ENCODE assay signal across 15 mouse cellular contexts in the genomic region with DNA sequence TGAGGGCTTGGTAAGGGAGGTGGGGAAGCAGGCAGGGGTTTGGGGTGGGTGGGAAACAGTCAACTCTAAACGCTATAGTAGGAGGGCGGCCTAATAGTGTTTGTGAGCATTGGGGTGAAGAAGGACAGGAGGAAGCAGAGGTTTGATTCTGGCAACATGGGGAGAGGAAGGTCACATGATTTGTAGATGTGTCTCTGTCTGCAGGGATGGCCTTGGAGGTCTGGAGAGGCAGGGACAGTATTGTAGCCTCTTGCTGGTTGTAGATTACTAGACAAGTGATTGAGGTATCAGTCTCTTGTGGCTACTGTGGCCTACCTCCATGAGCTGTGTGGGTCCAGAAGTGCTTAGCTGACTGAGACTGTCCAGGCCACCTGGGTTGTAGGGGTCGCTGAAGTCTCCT. TPM values are rescaled to one million over a fixed set of nuclear protein-coding genes. Genes with fewer than 3 reads are reported as not detected.
A peak's percentile ranks its signal among the peaks of the same experiment; 100 is the strongest.
DNase-seq lines count a peak whose midpoint lies in the region; ATAC-seq and TF ChIP-seq lines count a peak whose summit lies in the region.
"Had no signal": no experiment of that assay in that cellular context is flagged by ENCODE, and none has a peak within 500 bp of the region (broad histone marks: within the 10 kb centered on the region; RNA-seq: fewer than 3 reads in every experiment).

No protein-coding gene starts in this region.

- no peaks in the 10 kb centered on the region for H3K9me3 ChIP-seq in heart, embryonic 13.5 days
- no peaks in the 10 kb centered on the region for H3K9me3 ChIP-seq in liver, embryonic 11.5 days (ENCODE audit: control insufficient read depth, low read length)
- no peaks in the 10 kb centered on the region for H3K9me3 ChIP-seq in intestine, embryonic 14.5 days (ENCODE audit: control insufficient read depth, low read length)
- no peaks in the 10 kb centered on the region for H3K9me3 ChIP-seq in intestine, postnatal 0 days (ENCODE audit: control insufficient read depth)

- no peaks in the 10 kb centered on the region for H3K27me3 ChIP-seq in heart, embryonic 13.5 days (replicated peaks)
- no peaks in the 10 kb centered on the region for H3K27me3 ChIP-seq in liver, embryonic 11.5 days (replicated peaks; ENCODE audit: control insufficient read depth, insufficient read depth, low read length)
- no peaks in the 10 kb centered on the region for H3K27me3 ChIP-seq in intestine, embryonic 14.5 days (replicated peaks; ENCODE audit: control insufficient read depth, insufficient read depth, low read length)
- no peaks in the 10 kb centered on the region for H3K27me3 ChIP-seq in intestine, postnatal 0 days (replicated peaks; ENCODE audit: control insufficient read depth, insufficient read depth, low read length)

- 53% methylated on average over 3 of the region's 3 CpGs for WGBS in heart, embryonic 13.5 days
- 68% methylated on average over 3 of the region's 3 CpGs for WGBS in liver, embryonic 11.5 days
- 53% methylated on average over 3 of the region's 3 CpGs for WGBS in intestine, embryonic 14.5 days
- WGBS in intestine, postnatal 0 days: 54% methylated on average over 3 of the region's 3 CpGs

- peaks cover 79% of the 10 kb centered on the region for H3K4me1 ChIP-seq in heart, embryonic 13.5 days
- H3K4me1 ChIP-seq in liver, embryonic 11.5 days (replicated peaks; ENCODE audit: control insufficient read depth, insufficient read depth, low read length): peaks cover 33% of the 10 kb centered on the region
- peaks cover 42% of the 10 kb centered on the region for H3K4me1 ChIP-seq in intestine, embryonic 14.5 days (replicated peaks; ENCODE audit: control insufficient read depth, insufficient read depth, low read length)
- peaks cover 13% of the 10 kb centered on the region; the same call in 1 of the 2 replicates for H3K4me1 ChIP-seq in intestine, postnatal 0 days (replicated peaks; ENCODE audit: control insufficient read depth, insufficient read depth, low read length)

- H3K27ac ChIP-seq in heart, embryonic 13.5 days (replicated peaks): peak overlapping the region; percentile 24; the same call in 1 of the 2 replicates
- no peak overlapping the region; the same call in 1 of the 2 replicates for H3K27ac ChIP-seq in liver, embryonic 11.5 days (ENCODE audit: low read depth, low read length)
- H3K27ac ChIP-seq in intestine, embryonic 14.5 days (ENCODE audit: low read depth): 0 out of 2 replicates have a peak overlapping the region, but pooled peaks have one; percentile 77
- 0 out of 2 replicates have a peak overlapping the region, but pooled peaks have one; percentile 58 for H3K27ac ChIP-seq in intestine, postnatal 0 days (ENCODE audit: low read depth, low read length)

- H3K36me3 ChIP-seq in heart, embryonic 13.5 days: no peaks in the 10 kb centered on the region
- H3K36me3 ChIP-seq in liver, embryonic 11.5 days (ENCODE audit: control insufficient read depth, insufficient read depth, low read length): no peaks in the 10 kb centered on the region
- H3K36me3 ChIP-seq in intestine, embryonic 14.5 days (ENCODE audit: control insufficient read depth, insufficient read depth, low read length): no peaks in the 10 kb centered on the region
- no peaks in the 10 kb centered on the region for H3K36me3 ChIP-seq in intestine, postnatal 0 days (ENCODE audit: control insufficient read depth, insufficient read depth)

- ATAC-seq in heart, embryonic 13.5 days (ENCODE audit: extremely low read depth, insufficient number of reproducible peaks, low FRiP score, low TSS enrichment): no peak
- 0 out of 2 replicates have a peak, but pooled peaks have one; percentile 20 for ATAC-seq in liver, embryonic 11.5 days (replicated peaks; ENCODE audit: low FRiP score)
- no peak for ATAC-seq in intestine, embryonic 14.5 days (replicated peaks; ENCODE audit: low FRiP score, low TSS enrichment, low read depth)
- no peak for ATAC-seq in intestine, postnatal 0 days
- ATAC-seq: CD4-positive, CD25-positive, alpha-beta regulatory T cell, adult 4 months; forebrain, embryonic 16.5 days had no signal

- TF ChIP-seq CTCF in intestine, postnatal 0 days (IDR thresholded peaks at IDR 0.05; ENCODE audit: low read depth): no peak

- no peak for DNase-seq in heart, postnatal 10 days
- DNase-seq in liver, embryonic 11.5 days (ENCODE audit: low spot score): no peak
- no peak for DNase-seq in liver
- no peak for DNase-seq in intestine, embryonic 14.5 days (ENCODE audit: low spot score)
- no peak for DNase-seq in cerebellum, postnatal 4 days (ENCODE audit: low spot score in 2 of 2)
- DNase-seq in frontal cortex, postnatal 10 days (ENCODE audit: low spot score in 2 of 2): no peak
- DNase-seq: gastrocnemius, postnatal 10 days; right cerebral cortex, postnatal 4 days; thymus, postnatal 36 days had no signal

- H3K4me2 ChIP-seq in heart, embryonic 13.5 days: 0 out of 2 replicates have a peak overlapping the region, but pooled peaks have one; percentile 22
- peak overlapping the region; percentile 41 for H3K4me2 ChIP-seq in liver, embryonic 11.5 days
- H3K4me2 ChIP-seq in intestine, embryonic 14.5 days (ENCODE audit: low read length): peak overlapping the region; percentile 33
- peak overlapping the region; percentile 48 for H3K4me2 ChIP-seq in intestine, postnatal 0 days (replicated peaks; ENCODE audit: low read depth)
- H3K4me2 ChIP-seq: midbrain, embryonic 11.5 days had no signal

- H3K9ac ChIP-seq in heart, embryonic 13.5 days: peak overlapping the region; percentile 47; the same call in 1 of the 2 replicates
- H3K9ac ChIP-seq in liver, embryonic 11.5 days (ENCODE audit: low read depth, low read length): no peak overlapping the region
- no peak overlapping the region for H3K9ac ChIP-seq in intestine, embryonic 14.5 days (ENCODE audit: low read length)
- H3K9ac ChIP-seq in intestine, postnatal 0 days (ENCODE audit: low read depth, low read length): no peak overlapping the region

- intact Hi-C loops in heart, postnatal 10 days (cut with DNase I): no loop called here

- no peak overlapping the region for H3K4me3 ChIP-seq in heart, embryonic 13.5 days
- no peak overlapping the region for H3K4me3 ChIP-seq in liver, embryonic 11.5 days (ENCODE audit: low read depth, low read length)
- no peak overlapping the region for H3K4me3 ChIP-seq in intestine, embryonic 14.5 days (ENCODE audit: low read depth, low read length)
- no peak overlapping the region for H3K4me3 ChIP-seq in intestine, postnatal 0 days (ENCODE audit: low read depth, low read length)
- H3K4me3 ChIP-seq: myocyte had no signal

RNA-seq across cellular contexts. Expression of a gene that starts 13.5 kb away (rescaled TPM):
- polyA plus RNA-seq in heart, embryonic 13.5 days (2015; fragmentation: Nextera tagmentation; extraction: Ambion mirVana): 7.1 TPM in 2 replicates
- 10 to 100 TPM; 54.4 to 57.6 TPM for total RNA-seq in heart, postnatal 10 days (2021)
- 4.6 and 5.4 TPM in 2 replicates for polyA plus RNA-seq in liver, embryonic 11.5 days (2014; fragmentation: Nextera tagmentation; extraction: Ambion mirVana)
- polyA plus RNA-seq in intestine, embryonic 14.5 days (2014; fragmentation: Nextera tagmentation; extraction: Ambion mirVana): 16.6 and 17.9 TPM in 2 replicates
- polyA plus RNA-seq in intestine, postnatal 0 days (2015; fragmentation: Nextera tagmentation; extraction: Ambion mirVana): 6.1 and 7.0 TPM in 2 replicates
